Mouse (Mus musculus): ENCODE data around the gene Dqx1.
A peak's percentile ranks its signal among the peaks of the same experiment; 100 is the strongest.

Gene Dqx1

DNA sequence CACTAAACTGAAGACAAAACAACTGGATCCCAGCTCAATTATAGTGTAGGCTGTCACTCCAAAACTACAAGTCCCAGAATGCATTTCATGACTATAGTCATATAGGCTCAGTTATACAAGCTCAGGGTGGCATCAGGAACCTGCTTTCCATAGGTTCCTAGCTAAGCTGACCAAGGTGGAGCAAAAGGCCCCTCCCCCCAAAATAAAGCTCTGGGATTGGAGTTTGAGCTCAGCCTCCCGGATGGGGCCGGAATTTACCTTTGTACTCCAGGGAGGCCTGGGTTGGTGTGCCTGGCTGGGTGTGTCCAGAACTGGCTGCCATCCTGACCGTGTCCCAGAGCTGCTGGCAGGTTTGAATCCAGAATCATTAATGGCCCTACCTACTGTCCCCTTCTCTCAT lies at the start of gene Dqx1:
Dqx1 (plus strand) TSS at position 55 of the 400 bp plus-strand sequence.
- peak; percentile 43 for DNase-seq (ENCODE audit: low read depth, low spot score)

GRCm38 (mm10) chr6:83008659-83009058 lies 49.0 kb upstream of the Dqx1 start:
- DNase-seq (ENCODE audit: low read depth, low spot score): no peak

DNA sequence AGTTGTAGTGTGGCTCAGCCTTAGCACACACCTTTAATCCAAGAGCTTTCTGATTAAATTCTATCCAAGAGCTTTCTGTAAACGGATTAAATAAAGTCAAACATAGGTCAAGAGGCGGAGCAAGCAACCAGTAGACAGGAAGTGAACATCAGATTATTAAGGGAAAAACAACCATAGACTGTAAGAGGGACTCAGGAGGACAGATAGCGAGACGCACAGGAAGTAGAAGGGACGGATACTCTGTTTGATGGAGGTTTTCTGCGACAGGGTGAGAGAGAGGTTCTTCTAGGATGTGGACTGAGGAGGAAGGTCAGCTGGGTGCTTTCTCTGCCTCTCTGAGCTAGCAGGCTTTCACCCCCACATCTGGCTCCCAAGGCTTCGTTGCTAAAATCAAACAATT lies 47.6 kb upstream of the Dqx1 start:
- DNase-seq (ENCODE audit: low read depth, low spot score): no peak

DNA sequence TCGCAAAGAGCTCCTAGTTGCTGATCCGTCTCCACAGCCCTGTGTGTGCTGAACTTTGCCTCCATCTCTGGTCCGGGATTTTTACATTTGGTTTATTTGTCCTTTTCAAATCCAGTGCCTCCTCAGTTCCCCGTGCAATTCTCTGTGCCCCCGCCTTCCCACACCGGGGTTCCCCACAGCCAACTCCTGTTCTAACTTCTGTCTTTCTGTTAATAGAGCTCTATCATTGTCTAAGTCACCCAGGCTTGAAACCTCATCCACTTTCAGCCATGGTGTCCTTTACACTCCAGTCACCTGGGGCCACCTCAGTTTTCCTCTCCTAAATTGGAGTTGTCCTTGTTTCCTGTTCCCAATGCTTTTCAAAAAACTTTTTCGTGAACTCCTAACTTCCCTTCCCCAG lies 46.4 kb upstream of the Dqx1 start:
- DNase-seq (ENCODE audit: low read depth, low spot score): no peak

DNA sequence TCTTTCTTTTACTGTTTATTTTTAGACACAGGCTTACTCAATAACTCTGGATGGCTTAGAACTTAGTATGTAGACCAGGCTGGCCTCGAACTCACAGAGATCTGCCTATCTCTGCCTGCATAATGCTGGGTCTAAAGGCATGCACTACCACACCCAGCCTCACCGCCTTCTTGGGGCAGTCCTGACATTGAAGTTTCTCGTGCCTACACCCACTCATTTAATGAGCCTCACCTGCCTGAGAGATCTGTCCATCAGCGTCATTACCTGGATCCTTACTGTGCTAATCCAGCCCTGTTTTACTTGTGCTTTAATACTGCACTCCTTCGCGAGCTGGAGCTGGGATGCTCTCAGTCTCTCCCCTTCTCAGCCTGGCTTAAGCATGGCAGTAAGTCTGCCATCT lies 45.9 kb upstream of the Dqx1 start:
- no peak for DNase-seq (ENCODE audit: low read depth, low spot score)

DNA sequence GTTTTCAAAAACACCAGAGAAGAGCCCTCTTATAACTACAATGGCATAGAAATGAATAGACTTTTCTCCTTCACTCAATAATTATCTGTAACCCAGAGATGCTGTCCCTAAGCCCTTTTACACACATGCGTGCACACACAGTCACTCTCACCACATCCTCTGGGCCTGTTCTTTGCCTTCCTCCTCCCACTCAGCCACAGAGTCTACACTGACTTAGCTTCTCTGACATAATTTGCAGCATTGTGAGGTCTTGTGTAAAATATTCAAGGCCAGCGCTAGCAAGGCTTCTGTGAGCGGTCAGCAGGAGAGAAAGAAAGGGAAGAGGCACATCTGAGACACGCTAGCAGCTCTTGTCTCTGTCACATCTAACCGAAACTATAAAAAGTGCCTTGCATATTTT lies 44.2 kb upstream of the Dqx1 start:
- peak; percentile 62 for DNase-seq (ENCODE audit: low read depth, low spot score)

- DNase-seq (ENCODE audit: low read depth, low spot score): peak; percentile 94
These were observed 42.9 kb upstream of the Dqx1 start for GRCm38 (mm10) chr6:83014482-83015466.

- DNase-seq (ENCODE audit: low read depth, low spot score): peak; percentile 57
These were observed 41.9 kb upstream of the Dqx1 start for GRCm38 (mm10) chr6:83015749-83016148.

DNA sequence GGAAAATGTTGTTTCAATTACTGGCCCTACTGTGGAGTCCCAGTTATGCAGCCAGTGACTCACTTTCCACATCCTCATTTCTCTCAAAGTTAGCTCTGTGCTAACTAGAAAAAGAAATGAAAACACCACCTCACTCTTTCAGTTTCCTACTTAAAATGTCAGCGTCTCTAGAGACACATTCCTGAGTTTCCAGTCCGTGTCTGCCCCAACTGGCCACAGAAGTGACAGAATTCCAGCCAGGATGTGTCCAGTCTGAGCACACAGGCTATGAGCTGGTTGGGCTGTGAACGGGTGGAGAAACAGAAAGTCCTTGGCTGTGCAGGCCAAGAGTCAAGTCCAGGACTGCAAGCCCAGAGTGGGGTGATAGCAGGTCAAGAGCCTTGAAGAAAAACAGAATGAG lies 40.5 kb upstream of the Dqx1 start:
- peak; percentile 93 for DNase-seq (ENCODE audit: low read depth, low spot score)

- no peak for DNase-seq (ENCODE audit: low read depth, low spot score)
These were observed 38.6 kb upstream of the Dqx1 start for GRCm38 (mm10) chr6:83019044-83019443.

GRCm38 (mm10) chr6:83020121-83020520 lies 37.5 kb upstream of the Dqx1 start:
- no peak for DNase-seq (ENCODE audit: low read depth, low spot score)

DNA sequence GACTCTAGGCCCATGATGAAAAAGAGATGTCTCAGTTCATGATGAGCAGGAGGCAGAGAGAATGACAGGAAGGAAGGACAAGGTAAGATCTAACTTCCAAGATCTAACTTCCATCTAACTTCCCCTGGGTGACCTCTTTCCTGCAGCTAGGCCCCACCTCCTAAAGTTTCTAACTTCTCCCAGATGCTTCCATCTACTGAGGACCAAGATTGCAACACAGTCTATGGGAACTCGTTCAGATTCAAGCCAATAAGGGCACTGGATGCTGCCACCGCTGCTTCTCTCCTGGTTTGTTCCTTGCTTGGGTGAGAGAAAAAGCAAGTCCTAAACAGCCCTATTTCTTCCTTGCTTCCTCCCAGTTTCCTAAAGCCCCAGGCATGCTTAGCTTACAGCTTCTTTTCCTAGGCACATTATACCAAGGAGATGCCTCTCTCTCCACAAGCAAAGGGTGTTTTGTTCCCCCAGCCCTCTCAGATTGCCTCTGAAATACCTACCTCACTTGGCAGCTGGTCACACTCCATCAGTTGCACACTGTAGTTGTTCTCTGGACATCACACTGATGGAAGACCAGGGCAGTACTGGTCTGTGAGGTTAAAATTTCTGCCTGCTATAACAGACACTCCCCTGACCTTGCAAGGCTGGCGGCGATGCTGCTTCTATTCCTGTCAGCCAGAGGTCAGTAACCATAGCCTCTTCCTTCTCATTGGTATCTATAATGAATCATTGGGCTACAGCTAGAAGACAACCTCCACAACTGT lies 36.6 kb upstream of the Dqx1 start:
- no peak for DNase-seq (ENCODE audit: low read depth, low spot score)

- no peak for DNase-seq (ENCODE audit: low read depth, low spot score)
These were observed 34.6 kb upstream of the Dqx1 start for GRCm38 (mm10) chr6:83023008-83023407.

- peak; percentile 83 for DNase-seq (ENCODE audit: low read depth, low spot score)
These were observed 33.9 kb upstream of the Dqx1 start for GRCm38 (mm10) chr6:83023786-83024185.

- peak; percentile 83 for DNase-seq (ENCODE audit: low read depth, low spot score)
These were observed 33.2 kb upstream of the Dqx1 start for GRCm38 (mm10) chr6:83024421-83024820.

GRCm38 (mm10) chr6:83025221-83025620 lies 32.4 kb upstream of the Dqx1 start:
- DNase-seq (ENCODE audit: low read depth, low spot score): peak; percentile 81

DNA sequence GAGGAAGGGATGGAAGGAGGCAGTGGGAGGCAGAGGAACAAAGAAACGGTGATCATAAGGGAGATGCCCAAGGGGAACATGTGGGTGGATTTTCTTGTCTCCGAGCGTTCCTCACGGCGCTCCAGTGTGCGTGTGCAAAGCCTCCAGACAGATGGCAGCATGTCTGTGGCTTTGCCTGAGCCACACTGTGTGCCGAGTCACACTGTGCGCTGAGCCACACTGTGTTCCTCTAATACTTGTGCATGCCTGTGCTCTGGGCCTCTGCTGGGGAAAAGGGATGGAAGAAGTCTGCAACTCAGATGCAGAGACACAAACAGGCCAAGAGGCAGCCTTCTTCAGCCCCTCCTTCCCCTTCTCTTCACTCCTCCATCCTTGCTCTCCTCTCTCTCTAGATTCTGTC lies 30.4 kb upstream of the Dqx1 start:
- DNase-seq (ENCODE audit: low read depth, low spot score): no peak

- DNase-seq (ENCODE audit: low read depth, low spot score): peak; percentile 90
These were observed 29.9 kb upstream of the Dqx1 start for GRCm38 (mm10) chr6:83027706-83028105.

GRCm38 (mm10) chr6:83029777-83030176 lies 27.9 kb upstream of the Dqx1 start:
- DNase-seq (ENCODE audit: low read depth, low spot score): no peak

GRCm38 (mm10) chr6:83031111-83031510 lies 26.5 kb upstream of the Dqx1 start:
- DNase-seq (ENCODE audit: low read depth, low spot score): no peak

- DNase-seq (ENCODE audit: low read depth, low spot score): no peak
These were observed 25.6 kb upstream of the Dqx1 start for GRCm38 (mm10) chr6:83031921-83032590.

GRCm38 (mm10) chr6:83032769-83033191 lies 24.9 kb upstream of the Dqx1 start:
- DNase-seq (ENCODE audit: low read depth, low spot score): peak; percentile 63

All from 3T3-L1 (cell line).